Mouse (Mus musculus): Measurements from ENCODE around the gene Robo2.

DNA sequence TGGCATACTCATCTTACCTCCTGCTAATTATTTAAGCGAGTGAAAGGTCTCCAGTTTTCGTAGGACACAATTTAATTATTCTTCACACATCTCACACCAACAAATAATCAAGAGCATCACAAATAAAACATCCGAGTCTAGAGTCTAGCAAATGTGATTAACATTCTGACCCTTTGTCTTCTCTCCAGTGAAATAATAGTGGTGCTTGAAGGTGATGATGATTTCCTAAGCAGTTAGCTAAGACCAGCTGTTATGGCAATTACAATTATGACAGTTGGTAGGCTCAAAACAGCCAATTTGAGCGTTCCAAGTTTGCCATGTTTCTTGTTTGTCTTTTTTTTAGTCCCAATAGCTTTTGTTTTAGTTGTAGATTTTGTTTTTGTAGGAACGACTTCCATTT, 210.9 kb downstream of the Robo2 start:
- TF ChIP-seq EP300 (IDR thresholded peaks at IDR 0.05; ENCODE audit: low read depth) (no peak), CTCF (IDR thresholded peaks at IDR 0.05; ENCODE audit: low read depth) (no peak)

All from liver, embryonic 14.5 days (tissue).